Mouse (Mus musculus) limb, embryonic 11.5 days (tissue): ENCODE results near the gene Ifit2. TPM values are rescaled to one million over a fixed set of nuclear protein-coding genes. Genes with fewer than 3 reads are reported as not detected.
"Not testable (repeated sequence)": the region's sequence is repeated elsewhere in the genome, so short reads cannot be mapped to it uniquely, and the experiment has no call there.

Source experiments
- ATAC-seq: fragments of 200-750 bp; cut with Nextera tagmentation; 2 replicates; pipeline ENCODE4 v1.8.0; 2017; ENCODE audit warnings: low read depth; ENCODE audit not compliant: insufficient number of reproducible peaks, low FRiP score, low TSS enrichment
- DNase-seq: peaks from one replicate; pipeline ENCODE4 v3.0.0-alpha.2; 2015; ENCODE audit warnings: low spot score
- H3K27ac ChIP-seq: fragments of 300-500 bp; sonication (generic); replicated peaks from 2 replicates; pipeline ENCODE4 v1.5.1; 2014; ENCODE audit warnings: low read depth, mild to moderate bottlenecking, low read length
- H3K27me3 ChIP-seq: fragments of 300-500 bp; sonication (generic); 2 replicates; pipeline ENCODE4 v1.6.1; 2014; ENCODE audit warnings: mild to moderate bottlenecking, low read length, mixed read lengths; ENCODE audit not compliant: control insufficient read depth, insufficient read depth
- H3K36me3 ChIP-seq: fragments of 300-500 bp; sonication (generic); 2 replicates; pipeline ENCODE4 v1.6.1; 2014; ENCODE audit warnings: mild to moderate bottlenecking, low read length, moderate library complexity, mixed read lengths; ENCODE audit not compliant: control insufficient read depth, insufficient read depth
- H3K4me1 ChIP-seq: fragments of 300-500 bp; sonication (generic); 2 replicates; pipeline ENCODE4 v1.6.1; 2014; ENCODE audit warnings: low read length, mixed read lengths; ENCODE audit not compliant: control insufficient read depth, insufficient read depth
- H3K4me2 ChIP-seq: fragments of 300-500 bp; sonication (generic); 2 replicates; pipeline ENCODE4 v1.6.1; 2014; ENCODE audit warnings: low read depth, mild to moderate bottlenecking, moderate library complexity; ENCODE audit not compliant: severe bottlenecking
- H3K4me3 ChIP-seq: fragments of 300-500 bp; sonication (generic); 2 replicates; pipeline ENCODE4 v1.5.1; 2014; ENCODE audit warnings: low read depth, low read length
- H3K9ac ChIP-seq: fragments of 300-500 bp; sonication (generic); 2 replicates; pipeline ENCODE4 v1.6.1; 2014; ENCODE audit warnings: mild to moderate bottlenecking, low read length
- H3K9me3 ChIP-seq: fragments of 300-500 bp; sonication (generic); 2 replicates; pipeline ENCODE4 v1.6.1; 2016; ENCODE audit warnings: low read length; ENCODE audit not compliant: control insufficient read depth
- WGBS: fragments of 180-500 bp; shearing (Covaris S2); extraction: QIAGEN DNeasy Blood & Tissue Kit; methylation state at CpG from one replicate; pipeline ENCODE4 v1.1.7; 2014; 5-methylcytosine and 5-hydroxymethylcytosine counted together
- polyA plus RNA-seq: library from polyadenylated mRNA; unstranded; fragments of >200 nt; fragmentation: Nextera tagmentation; extraction: Ambion mirVana; gene quantifications from 2 replicates; pipeline ENCODE4 v1.2.1, GENCODE M21; 2014

Gene Ifit2
- polyA plus RNA-seq, 1 experiment from 2014 or later = 8.7 TPM

DNA sequence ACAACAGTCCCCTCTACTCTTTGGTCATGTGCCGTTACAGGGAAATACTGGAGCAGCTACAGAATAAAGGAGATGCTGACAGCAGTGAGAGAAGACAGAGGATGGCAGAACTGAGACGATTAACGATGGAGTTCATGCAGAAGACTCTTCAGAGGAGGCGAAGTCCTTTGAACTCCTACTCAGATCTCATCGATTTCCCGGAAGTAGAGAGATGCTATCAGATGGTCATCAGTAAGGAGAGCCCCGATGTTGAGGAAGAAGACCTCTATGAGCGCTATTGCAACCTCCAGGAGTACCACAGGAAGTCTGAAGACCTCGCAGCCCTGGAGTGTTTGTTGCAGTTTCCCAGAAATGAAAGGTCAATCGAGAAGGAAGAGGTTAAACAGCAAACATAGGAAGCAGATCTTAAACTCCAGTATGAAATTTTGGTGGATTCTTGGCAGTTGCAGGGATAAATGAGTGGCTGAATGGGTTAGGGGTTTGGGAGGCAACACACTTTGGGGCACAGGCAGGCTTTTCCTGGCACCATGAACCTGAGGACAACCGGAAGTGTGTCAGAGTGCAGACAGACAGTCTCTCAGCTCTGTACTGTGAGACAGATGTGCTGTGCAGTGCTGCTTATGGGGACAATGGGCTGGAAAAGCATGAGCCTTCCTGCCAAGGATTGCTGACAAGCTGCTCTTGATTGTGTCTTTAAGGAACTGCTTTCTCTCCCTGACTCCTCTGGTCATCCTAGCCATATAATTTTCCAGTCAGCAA is 61.9 kb downstream of the Ifit2 start:
- WGBS = 75% methylated on average over 4 of the region's 11 CpGs
- not testable (repeated sequence) for H3K9ac ChIP-seq, H3K36me3 ChIP-seq, H3K4me1 ChIP-seq, H3K9me3 ChIP-seq, H3K4me3 ChIP-seq, H3K27ac ChIP-seq, H3K4me2 ChIP-seq, DNase-seq, H3K27me3 ChIP-seq, ATAC-seq

DNA sequence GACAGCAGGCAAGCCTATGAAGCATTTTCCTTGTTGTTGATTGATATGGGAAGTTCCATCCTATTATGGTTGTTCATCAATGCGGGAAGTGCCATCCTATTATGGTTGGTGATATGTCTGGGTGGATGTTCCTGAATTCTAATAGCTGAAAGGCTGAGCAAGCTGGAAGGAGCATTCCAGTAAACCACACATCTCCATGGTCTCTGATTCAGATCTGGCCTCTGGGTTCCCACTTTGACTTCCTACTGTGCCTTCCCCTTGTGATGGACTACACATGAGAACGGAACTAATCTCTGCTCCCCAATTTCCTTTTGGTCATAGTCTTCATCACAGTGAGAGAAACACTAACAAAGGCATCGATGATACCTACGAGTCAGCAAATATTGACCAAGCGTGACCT is 70.4 kb downstream of the Ifit2 start:
- WGBS = 95% methylated on average over 5 of the region's 5 CpGs
- Histone ChIP-seq H3K4me3 (no peak overlapping the region), H3K27me3 (no peaks in the 10 kb centered on the region), H3K9me3 (no peaks in the 10 kb centered on the region), H3K4me2 (no peak overlapping the region), H3K27ac (no peak overlapping the region), H3K4me1 (no peaks in the 10 kb centered on the region), H3K9ac (no peak overlapping the region), H3K36me3 (no peaks in the 10 kb centered on the region)
- DNase-seq (no peak), ATAC-seq (no peak)

DNA sequence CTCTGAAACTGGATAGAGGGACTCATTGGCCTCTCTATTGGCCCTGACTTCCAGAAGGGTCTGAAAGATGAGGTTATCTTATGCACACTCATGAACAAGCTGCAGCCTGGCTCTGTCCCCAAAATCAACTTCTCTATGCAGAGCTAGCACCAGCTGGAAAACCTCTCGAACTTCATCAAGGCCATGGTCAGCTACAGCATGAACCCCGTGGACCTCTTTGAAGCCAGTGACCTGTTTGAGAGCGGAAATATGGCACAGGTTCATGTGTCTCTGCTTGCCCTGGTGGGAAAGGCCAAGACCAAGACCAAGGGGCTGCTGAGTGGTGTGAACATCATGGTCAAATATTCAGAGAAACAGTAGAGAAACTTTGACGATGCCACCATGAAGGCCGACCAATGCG is 73.3 kb downstream of the Ifit2 start:
- 96% methylated on average over 6 of the region's 6 CpGs for WGBS
- no peak overlapping the region for H3K9ac ChIP-seq
- no peak overlapping the region for H3K4me3 ChIP-seq
- H3K36me3 ChIP-seq = no peaks in the 10 kb centered on the region
- no peaks in the 10 kb centered on the region for H3K9me3 ChIP-seq
- H3K4me1 ChIP-seq = no peaks in the 10 kb centered on the region
- DNase-seq = no peak
- H3K27me3 ChIP-seq = no peaks in the 10 kb centered on the region
- no peak overlapping the region for H3K27ac ChIP-seq
- no peak for ATAC-seq
- no peak overlapping the region for H3K4me2 ChIP-seq

DNA sequence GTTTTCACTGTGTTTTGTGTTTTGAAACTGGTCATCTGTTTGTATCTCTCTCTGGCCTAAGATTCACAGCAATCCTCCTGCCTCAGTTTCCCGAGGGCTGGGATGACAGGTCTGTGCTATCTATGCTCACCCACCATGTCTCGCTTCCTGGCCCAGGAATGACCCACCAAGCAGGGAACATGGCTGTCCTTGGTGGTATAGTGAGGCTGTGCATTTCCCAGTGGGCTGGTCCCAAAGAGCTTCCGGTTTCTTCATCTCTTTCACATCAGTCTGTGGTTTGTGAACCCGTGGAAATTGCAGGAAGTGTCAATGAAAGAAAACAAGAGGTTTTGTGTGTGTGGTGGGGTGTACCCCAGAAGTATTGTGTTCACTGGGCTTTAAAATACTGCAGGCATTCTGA is 74.2 kb downstream of the Ifit2 start:
- Histone ChIP-seq H3K4me2 (no peak overlapping the region), H3K9me3 (no peaks in the 10 kb centered on the region), H3K27ac (no peak overlapping the region), H3K9ac (no peak overlapping the region), H3K4me1 (no peaks in the 10 kb centered on the region), H3K4me3 (no peak overlapping the region), H3K36me3 (no peaks in the 10 kb centered on the region), H3K27me3 (no peaks in the 10 kb centered on the region)
- 86% methylated on average over 4 of the region's 4 CpGs for WGBS
- DNase-seq (no peak), ATAC-seq (no peak)

Other genes starting within 250 kb of the Ifit2 start
- 2.5 and 2.7 TPM in 2 replicates for gene Ch25h, start 75.5 kb upstream of the Ifit2 start, polyA plus RNA-seq
- 25.6 and 26.0 TPM in 2 replicates for gene Lipa, start 23.2 kb upstream of the Ifit2 start, polyA plus RNA-seq
- gene Ifit3, start 32.8 kb downstream of the Ifit2 start, polyA plus RNA-seq = 0.40 and 1.3 TPM in 2 replicates
- 0.13 and 0.14 TPM in 2 replicates for gene Ifit1bl1, start 51.3 kb downstream of the Ifit2 start, polyA plus RNA-seq
- 0.11 TPM in 1 of 2 replicates, not detected in the other for gene Ifit3b, start 57.3 kb downstream of the Ifit2 start, polyA plus RNA-seq
- gene Ifit1bl2, start 90.0 kb downstream of the Ifit2 start, polyA plus RNA-seq = 0.07 TPM in 1 of 2 replicates, not detected in the other
- 0.14 and 0.35 TPM in 2 replicates for gene Ifit1, start 90.2 kb downstream of the Ifit2 start, polyA plus RNA-seq
- gene Slc16a12, start 196.6 kb downstream of the Ifit2 start, polyA plus RNA-seq = 0.44 and 0.85 TPM in 2 replicates